Mouse (Mus musculus): ENCODE measurements around the gene Rapgef4. TPM values are rescaled to one million over a fixed set of nuclear protein-coding genes. Genes with fewer than 3 reads are reported as not detected.
"Not testable (repeated sequence)": the region's sequence is repeated elsewhere in the genome, so short reads cannot be mapped to it uniquely, and the experiment has no call there.

The Rapgef4 gene
- polyA plus RNA-seq, 1 experiment from 2014 or later = 5.0 TPM

- peak; percentile 73 for DNase-seq (ENCODE audit: low spot score)
These were observed 89.0 kb downstream of the Rapgef4 start for GRCm38 (mm10) chr2:72070086-72070485.

GRCm38 (mm10) chr2:72073121-72073520, 92.1 kb downstream of the Rapgef4 start:
- H3K27ac ChIP-seq (ENCODE audit: low read length); H3K9me3 ChIP-seq (ENCODE audit: low read length); H3K36me3 ChIP-seq (ENCODE audit: insufficient read depth, low read length); H3K4me3 ChIP-seq (ENCODE audit: low read depth, low read length); DNase-seq (ENCODE audit: low spot score); H3K9ac ChIP-seq (replicated peaks; ENCODE audit: low read depth); H3K4me2 ChIP-seq (replicated peaks; ENCODE audit: low read depth, low read length); H3K27me3 ChIP-seq (replicated peaks; ENCODE audit: insufficient read depth, low read length); ATAC-seq; H3K4me1 ChIP-seq (ENCODE audit: insufficient read depth, low read depth, low read length): not testable (repeated sequence)
- 41% methylated on average over 1 of the region's 1 CpGs for WGBS

More at GRCm38 (mm10) chr2:72070086-72070485, 89.0 kb downstream of the Rapgef4 start:
- Histone ChIP-seq H3K27me3 (replicated peaks; ENCODE audit: insufficient read depth, low read length) (no peaks in the 10 kb centered on the region), H3K4me2 (replicated peaks; ENCODE audit: low read depth, low read length) (no peak overlapping the region), H3K9ac (replicated peaks; ENCODE audit: low read depth) (no peak overlapping the region), H3K9me3 (ENCODE audit: low read length) (no peaks in the 10 kb centered on the region), H3K27ac (ENCODE audit: low read length) (peak overlapping the region; percentile 43; the same call in 1 of the 2 replicates), H3K36me3 (ENCODE audit: insufficient read depth, low read length) (no peaks in the 10 kb centered on the region), H3K4me1 (ENCODE audit: insufficient read depth, low read depth, low read length) (no peaks in the 10 kb centered on the region), H3K4me3 (ENCODE audit: low read depth, low read length) (no peak overlapping the region)
- TF ChIP-seq EP300 (IDR thresholded peaks at IDR 0.05) = peak; percentile 91
- peak; percentile 52 for TF ChIP-seq CTCF (IDR thresholded peaks at IDR 0.05)
- WGBS = 45% methylated on average over 8 of the region's 8 CpGs
- peak; percentile 91 for ATAC-seq

GRCm38 (mm10) chr2:72074999-72075561, 94.0 kb downstream of the Rapgef4 start:
- Histone ChIP-seq H3K27me3 (replicated peaks; ENCODE audit: insufficient read depth, low read length) (no peaks in the 10 kb centered on the region), H3K27ac (ENCODE audit: low read length) (no peak overlapping the region), H3K36me3 (ENCODE audit: insufficient read depth, low read length) (no peaks in the 10 kb centered on the region), H3K4me2 (replicated peaks; ENCODE audit: low read depth, low read length) (no peak overlapping the region), H3K4me1 (ENCODE audit: insufficient read depth, low read depth, low read length) (peaks cover 2% of the 10 kb centered on the region; the same call in 1 of the 2 replicates), H3K4me3 (ENCODE audit: low read depth, low read length) (no peak overlapping the region), H3K9me3 (ENCODE audit: low read length) (no peaks in the 10 kb centered on the region), H3K9ac (replicated peaks; ENCODE audit: low read depth) (no peak overlapping the region)
- no peak for ATAC-seq
- TF ChIP-seq CTCF (IDR thresholded peaks at IDR 0.05) (peak; percentile 24), EP300 (IDR thresholded peaks at IDR 0.05) (no peak)
- no peak for DNase-seq (ENCODE audit: low spot score)
- WGBS = 69% methylated on average over 10 of the region's 10 CpGs

- no peak overlapping the region for H3K4me2 ChIP-seq (replicated peaks; ENCODE audit: low read depth, low read length)
- DNase-seq (ENCODE audit: low spot score) (no peak), ATAC-seq (no peak)
- H3K4me1 ChIP-seq (ENCODE audit: insufficient read depth, low read depth, low read length) = peaks cover 2% of the 10 kb centered on the region; the same call in 1 of the 2 replicates
- TF ChIP-seq CTCF (IDR thresholded peaks at IDR 0.05) (no peak), EP300 (IDR thresholded peaks at IDR 0.05) (no peak)
- H3K27me3 ChIP-seq (replicated peaks; ENCODE audit: insufficient read depth, low read length) = no peaks in the 10 kb centered on the region
- WGBS = 66% methylated on average over 3 of the region's 3 CpGs
- no peak overlapping the region for H3K9ac ChIP-seq (replicated peaks; ENCODE audit: low read depth)
- no peak overlapping the region for H3K4me3 ChIP-seq (ENCODE audit: low read depth, low read length)
- no peaks in the 10 kb centered on the region for H3K36me3 ChIP-seq (ENCODE audit: insufficient read depth, low read length)
- H3K9me3 ChIP-seq (ENCODE audit: low read length) = no peaks in the 10 kb centered on the region
- no peak overlapping the region for H3K27ac ChIP-seq (ENCODE audit: low read length)
These were observed 96.6 kb downstream of the Rapgef4 start for GRCm38 (mm10) chr2:72077490-72078139.

- no peaks in the 10 kb centered on the region for H3K27me3 ChIP-seq (replicated peaks; ENCODE audit: insufficient read depth, low read length)
- H3K4me2 ChIP-seq (replicated peaks; ENCODE audit: low read depth, low read length) = no peak overlapping the region
- DNase-seq (ENCODE audit: low spot score) (peak; percentile 86), ATAC-seq (peak; percentile 94)
- H3K9ac ChIP-seq (replicated peaks; ENCODE audit: low read depth) = no peak overlapping the region
- peaks cover 2% of the 10 kb centered on the region; the same call in 1 of the 2 replicates for H3K4me1 ChIP-seq (ENCODE audit: insufficient read depth, low read depth, low read length)
- no peak overlapping the region for H3K27ac ChIP-seq (ENCODE audit: low read length)
- TF ChIP-seq EP300 (IDR thresholded peaks at IDR 0.05) (no peak), CTCF (IDR thresholded peaks at IDR 0.05) (no peak)
- WGBS = 72% methylated on average over 6 of the region's 6 CpGs
- H3K9me3 ChIP-seq (ENCODE audit: low read length) = no peaks in the 10 kb centered on the region
- no peaks in the 10 kb centered on the region for H3K36me3 ChIP-seq (ENCODE audit: insufficient read depth, low read length)
- no peak overlapping the region for H3K4me3 ChIP-seq (ENCODE audit: low read depth, low read length)
These were observed 97.1 kb downstream of the Rapgef4 start for GRCm38 (mm10) chr2:72078140-72078521.

GRCm38 (mm10) chr2:72079110-72079509, 98.1 kb downstream of the Rapgef4 start:
- Histone ChIP-seq H3K27ac (ENCODE audit: low read length) (no peak overlapping the region), H3K4me2 (replicated peaks; ENCODE audit: low read depth, low read length) (no peak overlapping the region), H3K9me3 (ENCODE audit: low read length) (no peaks in the 10 kb centered on the region), H3K4me1 (ENCODE audit: insufficient read depth, low read depth, low read length) (peaks cover 2% of the 10 kb centered on the region; the same call in 1 of the 2 replicates), H3K36me3 (ENCODE audit: insufficient read depth, low read length) (no peaks in the 10 kb centered on the region), H3K27me3 (replicated peaks; ENCODE audit: insufficient read depth, low read length) (no peaks in the 10 kb centered on the region), H3K9ac (replicated peaks; ENCODE audit: low read depth) (no peak overlapping the region), H3K4me3 (ENCODE audit: low read depth, low read length) (no peak overlapping the region)
- TF ChIP-seq CTCF (IDR thresholded peaks at IDR 0.05) = no peak
- no peak for TF ChIP-seq EP300 (IDR thresholded peaks at IDR 0.05)
- no peak for ATAC-seq
- WGBS = 72% methylated on average over 8 of the region's 8 CpGs
- DNase-seq (ENCODE audit: low spot score) = no peak

All from lung, postnatal 0 days (tissue).